Mouse (Mus musculus): ENCODE data around the gene Gm3099.
"Not testable (repeated sequence)": the region's sequence is repeated elsewhere in the genome, so short reads cannot be mapped to it uniquely, and the experiment has no call there.

The Gm3099 gene

GRCm38 (mm10) chr14:3998094-3998493 lies at the start of gene Gm3099:
Gene Gm3099 (plus strand): TSS chr14:3998394.
- DNase-seq = not testable (repeated sequence)

GRCm38 (mm10) chr14:3963247-3963646 lies 34.9 kb upstream of the Gm3099 start, which contains the start of gene Gm3095:
Gene Gm3095 (plus strand): TSS chr14:3963547.
- not testable (repeated sequence) for DNase-seq

GRCm38 (mm10) chr14:4023641-4024040 lies 25.4 kb downstream of the Gm3099 start, which contains the start of gene Gm5796:
Gene Gm5796 (plus strand): TSS chr14:4023941.
- DNase-seq = not testable (repeated sequence)

Data from cerebellum, adult 9-11 months (tissue).